Mouse (Mus musculus) monocyte, adult 5-6 weeks (primary cell): ENCODE measurements around the gene Keap1. TPM values are rescaled to one million over a fixed set of nuclear protein-coding genes. Genes with fewer than 3 reads are reported as not detected.
"Not testable (repeated sequence)": the region's sequence is repeated elsewhere in the genome, so short reads cannot be mapped to it uniquely, and the experiment has no call there.

Experiments used
- ATAC-seq: fragments of 153-309, 156-312 bp; replicated peaks from 2 replicates; pipeline ENCODE4 v1.8.0; 2017; ENCODE audit warnings: mild to moderate bottlenecking; ENCODE audit not compliant: low TSS enrichment, insufficient number of reproducible peaks, severe bottlenecking, poor library complexity, low FRiP score
- total RNA-seq: library from RNA; stranded (forward); fragments of 200-1000, 200-491, 200-594 nt; gene quantifications from 3 replicates; pipeline ENCODE4 v1.2.3, GENCODE M21; 2017

The Keap1 gene
- total RNA-seq, 1 experiment from 2014 or later, result 21.7 TPM

DNA sequence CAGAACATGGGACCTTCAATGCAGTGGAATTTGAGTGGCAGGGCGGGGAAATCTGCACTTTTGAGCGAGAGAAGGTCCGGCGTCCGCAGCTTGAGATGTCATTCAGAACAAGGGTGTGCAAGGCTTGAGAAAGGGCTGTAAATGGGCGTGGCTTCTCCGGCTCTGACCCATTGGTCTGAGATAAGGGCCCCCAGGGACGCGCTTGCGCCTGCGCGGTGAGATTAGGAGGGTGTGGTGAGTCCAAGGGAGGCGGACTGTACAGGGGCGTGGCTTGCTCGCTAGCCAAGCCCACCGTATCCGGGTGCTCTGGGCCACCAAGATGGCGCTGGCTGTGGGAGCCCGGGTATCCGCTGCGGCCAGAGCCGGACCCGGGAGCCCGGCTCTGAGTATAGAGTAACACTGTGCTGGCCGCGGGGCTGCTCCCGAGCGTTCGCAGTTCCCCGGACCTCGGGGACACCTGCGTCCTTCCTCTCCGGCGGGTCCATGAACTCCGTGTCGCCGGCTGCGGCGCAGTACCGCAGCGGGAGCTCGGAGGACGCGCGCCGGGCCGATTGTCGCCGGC lies 25.9 kb upstream of the Keap1 start, which contains the start of gene Atg4d:
Gene Atg4d, plus strand, starts transcription at position 294 of the 562 bp plus-strand sequence.
- ATAC-seq, result peak; percentile 85

DNA sequence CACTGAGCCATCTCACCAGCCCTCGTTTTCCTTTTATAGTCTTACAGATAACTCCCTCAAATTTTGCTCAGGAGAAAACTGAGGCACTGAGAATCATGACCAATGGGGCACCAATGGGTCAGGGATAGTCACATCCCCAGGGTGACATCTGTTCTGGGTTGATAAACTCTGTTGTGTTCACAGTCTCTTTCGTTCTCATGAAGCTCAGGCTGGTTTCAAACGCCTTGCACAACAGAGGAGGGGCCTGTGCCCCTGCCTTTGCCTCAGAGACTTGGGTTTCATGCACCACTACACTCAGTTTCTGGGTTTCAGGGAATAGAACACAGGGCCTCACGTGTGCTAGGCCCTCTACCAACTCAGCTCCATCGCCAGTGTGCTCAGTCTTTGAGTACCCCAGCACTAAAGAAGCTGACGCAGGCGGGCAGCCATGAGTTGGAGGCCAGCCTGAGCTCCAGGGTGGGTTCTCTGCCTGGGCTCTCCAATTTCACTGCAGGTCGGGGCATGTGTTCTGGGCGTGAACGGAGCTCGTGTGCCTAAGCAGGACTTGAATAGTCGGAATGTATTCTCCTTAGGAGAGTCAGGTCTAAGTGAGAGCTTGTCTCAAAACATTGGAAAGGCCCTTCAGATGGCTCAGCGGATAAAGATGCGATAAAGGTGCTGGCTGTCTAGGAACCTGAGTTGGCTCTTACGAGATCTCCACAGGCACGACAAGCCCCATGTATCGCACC lies 25.3 kb upstream of the Keap1 start:
- ATAC-seq, result no peak; the same call in 1 of the 2 replicates

DNA sequence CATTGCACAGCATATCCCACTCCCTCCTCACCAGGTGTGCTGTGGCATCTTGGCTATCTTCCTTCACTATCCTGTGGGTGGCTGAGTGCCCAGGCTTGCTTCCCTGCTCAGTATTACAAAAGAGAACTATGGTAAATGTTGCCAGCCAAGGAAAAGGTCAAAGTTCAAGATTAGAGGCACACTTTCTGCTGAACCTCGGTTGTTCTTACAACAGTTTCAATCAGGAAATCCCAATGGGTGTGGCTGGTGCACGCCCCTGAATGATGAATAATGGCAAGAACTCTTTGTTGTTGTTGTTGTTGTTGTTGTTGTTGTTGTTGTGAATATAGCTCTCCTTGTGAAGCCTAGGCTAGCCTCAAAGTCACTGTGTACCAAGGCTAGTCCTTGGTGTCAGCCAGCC lies 22.7 kb upstream of the Keap1 start:
- peak; percentile 76 for ATAC-seq

GRCm38 (mm10) chr9:21260491-21261040 lies 21.4 kb upstream of the Keap1 start:
- ATAC-seq, result no peak

GRCm38 (mm10) chr9:21256349-21256748 lies 17.2 kb upstream of the Keap1 start:
- not testable (repeated sequence) for ATAC-seq

DNA sequence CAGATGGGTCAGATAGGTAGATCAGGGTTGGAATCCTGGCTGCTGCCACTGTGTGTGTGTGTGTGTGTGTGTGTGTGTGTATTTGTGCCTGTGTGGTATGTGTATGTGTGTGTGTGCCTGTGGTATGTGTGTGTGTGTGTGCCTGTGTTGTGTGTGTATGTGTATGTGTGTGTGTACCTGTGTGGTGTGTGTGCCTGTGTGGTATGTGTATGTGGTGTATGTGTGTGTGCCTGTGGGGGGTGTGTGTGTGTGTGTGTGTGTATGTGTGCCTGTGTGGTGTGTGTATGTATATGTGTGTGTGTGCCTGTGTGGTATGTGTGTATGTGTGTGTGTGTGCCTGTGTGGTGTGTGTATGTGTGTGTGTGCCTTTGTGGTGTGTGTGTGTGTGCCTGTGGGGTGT lies 15.5 kb upstream of the Keap1 start:
- ATAC-seq, result no peak

- no peak for ATAC-seq
These were observed 12.1 kb upstream of the Keap1 start for GRCm38 (mm10) chr9:21251116-21251735.

GRCm38 (mm10) chr9:21250509-21250908 lies 11.3 kb upstream of the Keap1 start:
- ATAC-seq, result no peak

DNA sequence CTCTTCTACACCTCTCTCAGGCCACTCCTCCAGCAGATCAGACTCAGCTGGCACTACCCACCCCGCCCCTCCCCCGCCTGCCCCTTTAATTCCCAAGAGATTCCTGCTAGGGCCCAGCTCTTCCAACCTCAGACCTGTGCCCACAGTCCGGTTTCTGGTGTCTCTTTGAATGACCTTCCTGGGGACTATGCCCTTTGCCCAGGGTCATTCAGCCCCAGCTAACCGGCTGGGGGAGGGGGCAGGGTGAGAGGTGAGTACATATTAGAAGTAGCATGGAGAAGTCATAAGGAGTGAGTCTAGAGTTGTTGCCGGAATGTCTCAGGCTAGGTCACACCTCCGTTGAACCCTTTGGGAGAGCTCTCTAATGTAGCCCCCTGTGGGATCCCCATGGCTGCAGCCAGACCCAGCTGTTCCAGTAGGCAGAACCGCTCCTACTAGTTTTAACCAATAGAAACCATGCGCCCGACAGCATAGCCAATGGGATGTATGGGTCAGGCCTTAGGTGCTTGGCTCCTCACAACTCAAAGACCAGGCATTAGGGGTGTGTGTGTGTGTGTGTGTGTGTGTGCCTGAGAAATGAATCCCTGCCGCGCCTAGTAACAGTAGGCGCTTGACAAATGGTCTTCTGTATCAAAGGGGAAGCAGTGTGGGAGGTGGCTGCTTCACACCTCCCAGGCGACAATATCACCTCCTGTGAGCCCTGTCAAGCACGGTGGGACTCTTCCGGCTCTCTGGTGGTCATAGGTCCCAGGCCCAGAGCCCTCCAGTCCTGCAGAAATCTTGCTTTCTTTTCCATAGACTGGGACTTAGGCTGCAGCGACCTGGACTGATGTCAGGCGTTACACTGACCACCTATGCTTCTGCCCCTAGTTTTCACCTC lies 10.7 kb upstream of the Keap1 start:
- no peak; the same call in 1 of the 2 replicates for ATAC-seq

- ATAC-seq, result peak; percentile 58
These were observed 9.2 kb upstream of the Keap1 start, which contains the start of gene S1pr5 for GRCm38 (mm10) chr9:21248326-21248725. Gene S1pr5, minus strand, starts transcription at chr9:21248443.

DNA sequence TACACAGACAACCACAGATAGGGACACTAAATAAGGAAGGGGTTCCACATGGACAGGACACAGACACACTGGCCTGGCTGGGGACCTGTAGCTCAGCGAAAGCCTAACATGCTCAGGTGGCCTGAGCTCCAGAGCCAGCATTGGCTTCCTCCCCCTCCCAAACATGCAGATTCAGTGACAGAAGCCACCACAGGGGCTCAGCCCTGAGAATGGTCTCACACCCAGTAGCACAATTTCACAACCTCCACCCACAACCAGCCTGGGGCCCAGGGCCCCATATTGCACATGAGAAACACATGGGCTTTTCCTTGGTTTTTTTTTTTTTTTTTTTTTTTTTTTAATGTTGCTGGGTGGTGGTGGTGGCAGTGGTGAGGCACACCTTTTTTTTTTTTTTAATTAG lies 7.2 kb upstream of the Keap1 start:
- peak; percentile 78 for ATAC-seq

DNA sequence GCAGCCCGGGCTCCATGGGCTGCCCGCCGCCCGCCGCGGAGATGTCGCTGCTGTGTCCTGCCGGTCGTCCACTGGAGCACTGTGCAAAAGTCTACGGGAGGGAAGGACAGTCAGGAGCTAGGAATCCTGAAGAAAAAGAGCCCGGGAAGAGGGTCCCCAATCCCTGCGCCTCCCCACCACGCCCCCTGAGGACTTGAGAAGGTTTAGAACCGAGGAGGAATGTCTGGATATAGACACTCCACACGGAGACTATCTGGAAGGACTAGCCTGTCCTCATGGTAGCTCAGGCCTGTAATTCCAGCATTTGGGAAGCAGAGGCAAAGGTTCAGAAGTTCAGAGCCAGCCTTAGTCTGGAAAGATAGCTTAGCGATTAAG lies 5.9 kb upstream of the Keap1 start:
- no peak for ATAC-seq

- no peak for ATAC-seq
These were observed 5.4 kb upstream of the Keap1 start for GRCm38 (mm10) chr9:21244428-21245112.

- no peak for ATAC-seq
These were observed 4.8 kb upstream of the Keap1 start for GRCm38 (mm10) chr9:21243826-21244427.

DNA sequence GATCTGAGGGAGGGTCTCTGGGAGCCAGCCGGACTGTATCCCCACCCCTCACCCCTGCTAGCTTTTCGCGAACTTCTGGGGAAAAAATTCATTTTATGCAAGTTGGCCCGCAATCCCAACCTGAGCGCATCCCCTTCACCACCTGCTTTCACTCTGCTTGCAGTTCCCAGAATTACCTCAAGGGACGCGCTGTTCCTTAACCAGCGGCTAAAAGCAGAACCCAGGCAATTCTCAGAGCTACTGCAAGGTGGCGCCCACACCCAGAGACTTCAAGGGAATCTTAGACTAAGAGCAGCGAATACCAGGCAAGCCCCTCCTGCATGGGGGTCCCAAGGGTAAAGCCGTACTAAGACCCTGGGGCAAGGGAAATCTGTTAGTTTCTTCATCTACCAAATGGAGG lies 2.2 kb upstream of the Keap1 start:
- peak; percentile 70 for ATAC-seq

DNA sequence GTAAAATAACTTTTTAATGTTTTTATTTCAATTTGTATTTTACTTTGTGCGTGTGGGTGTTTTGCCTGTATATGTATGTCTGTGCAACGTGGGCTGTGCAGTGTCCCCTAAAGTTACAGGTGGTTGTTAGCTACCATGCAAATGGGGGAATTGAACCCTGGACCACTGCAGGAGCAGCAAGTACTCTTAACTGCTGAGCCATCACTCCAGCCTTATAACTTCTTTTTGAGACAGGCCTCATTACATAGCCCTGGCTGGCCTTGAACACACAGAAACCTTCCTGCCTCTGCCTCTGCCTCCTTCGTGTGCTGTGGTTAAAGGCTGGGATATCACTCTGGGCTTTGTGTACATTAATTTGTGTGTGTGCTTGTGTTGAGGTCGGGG lies 296 bp upstream of the Keap1 start:
- no peak for ATAC-seq

GRCm38 (mm10) chr9:21238004-21238732 lies 993 bp downstream of the Keap1 start:
- no peak for ATAC-seq
